Mouse (Mus musculus) G1E (cell line): ENCODE measurements around the gene Npas3. TPM values are rescaled to one million over a fixed set of nuclear protein-coding genes. Genes with fewer than 3 reads are reported as not detected.

Experiments used
- ATAC-seq: 2 replicates; pipeline ENCODE4 v1.8.0; 2016; ENCODE audit warnings: mild to moderate bottlenecking; ENCODE audit not compliant: insufficient number of reproducible peaks, poor library complexity, low FRiP score, severe bottlenecking; ENCODE audit errors: extremely low read depth
- DNase-seq: peaks from one replicate; pipeline ENCODE4 v3.0.0; 2012; ENCODE audit warnings: low spot score
- H3K27me3 ChIP-seq: 2 replicates; pipeline ENCODE4 v1.6.1; 2012; ENCODE audit warnings: mild to moderate bottlenecking, low read length, inconsistent platforms; ENCODE audit not compliant: insufficient read depth
- H3K36me3 ChIP-seq: replicated peaks from 2 replicates; pipeline ENCODE3; 2012; ENCODE audit warnings: mild to moderate bottlenecking, inconsistent platforms
- H3K4me1 ChIP-seq: 2 replicates; pipeline ENCODE4 v1.6.1; 2012; ENCODE audit warnings: low read depth, low read length, inconsistent platforms, mixed read lengths; ENCODE audit not compliant: insufficient read depth
- H3K4me3 ChIP-seq: 2 replicates; pipeline ENCODE4 v1.5.1; 2012; ENCODE audit warnings: low read depth, mild to moderate bottlenecking, inconsistent platforms, low read length, moderate library complexity, mixed read lengths
- H3K9me3 ChIP-seq: replicated peaks from 2 replicates; pipeline ENCODE4 v1.6.1; 2012; ENCODE audit warnings: inconsistent platforms
- CTCF ChIP-seq: IDR thresholded peaks from 2 replicates; pipeline ENCODE4 v1.5.1; 2012; ENCODE audit warnings: low read depth, low read length, inconsistent platforms, mixed read lengths
- GATA1 ChIP-seq: IDR thresholded peaks from 2 replicates; pipeline ENCODE4 v1.6.1; 2012; ENCODE audit warnings: borderline replicate concordance, low read length, inconsistent platforms, mixed read lengths
- GATA2 ChIP-seq: IDR thresholded peaks from 2 replicates; pipeline ENCODE4 v1.6.1; 2012; ENCODE audit warnings: low read depth, low read length, inconsistent platforms, borderline replicate concordance
- POLR2AphosphoS5 ChIP-seq: IDR thresholded peaks from 2 replicates; pipeline ENCODE4 v1.6.1; 2012; ENCODE audit warnings: low read depth, low read length, inconsistent platforms; ENCODE audit not compliant: insufficient replicate concordance
- TAL1 ChIP-seq: conservative IDR thresholded peaks from 2 replicates; pipeline ENCODE4 v1.6.1; 2012; ENCODE audit warnings: low read depth, low read length, inconsistent platforms, mixed read lengths
- polyA plus RNA-seq: library from polyadenylated mRNA; stranded (reverse); fragments of >175 nt; gene quantifications from 2 replicates; pipeline ENCODE4 v1.2.3, GENCODE M21; 2012
- total RNA-seq, 2 experiments: library from RNA; stranded (forward) in 1 of 2; stranded (reverse) in 1 of 2; fragments of 200-1000 nt in 1 of 2; fragments of >200 nt in 1 of 2; fragmentation: Nextera tagmentation in 1 of 2; gene quantifications; 2 replicates each; pipeline ENCODE4 v1.2.3; 2014 to 2017

The Npas3 gene
- total and polyA plus RNA-seq, 3 experiments, result 0.11 TPM; not detected in 2

- Histone ChIP-seq H3K36me3 (no peaks in the 10 kb centered on the region), H3K4me1 (no peaks in the 10 kb centered on the region), H3K27me3 (no peaks in the 10 kb centered on the region), H3K9me3 (peaks cover 33% of the 10 kb centered on the region), H3K4me3 (no peak overlapping the region)
- DNase-seq, result no peak
- no peak for ATAC-seq
- no peak for TF ChIP-seq CTCF
- TF ChIP-seq TAL1, result no peak
- no peak for TF ChIP-seq GATA2
- TF ChIP-seq GATA1, result no peak
- TF ChIP-seq POLR2AphosphoS5, result no peak
Observed at GRCm38 (mm10) chr12:53581181-53581580, 332.7 kb downstream of the Npas3 start.

GRCm38 (mm10) chr12:53587249-53587648 lies 338.8 kb downstream of the Npas3 start:
- TF ChIP-seq GATA2, result no peak
- TF ChIP-seq TAL1, result no peak
- no peak for TF ChIP-seq POLR2AphosphoS5
- Histone ChIP-seq H3K4me3 (no peak overlapping the region), H3K36me3 (no peaks in the 10 kb centered on the region), H3K4me1 (no peaks in the 10 kb centered on the region), H3K27me3 (no peaks in the 10 kb centered on the region), H3K9me3 (peaks cover 27% of the 10 kb centered on the region)
- ATAC-seq (no peak), DNase-seq (no peak)

- DNase-seq, result no peak
- no peaks in the 10 kb centered on the region for H3K36me3 ChIP-seq
- H3K4me1 ChIP-seq, result no peaks in the 10 kb centered on the region
- ATAC-seq, result no peak
- TF ChIP-seq TAL1 (no peak), POLR2AphosphoS5 (no peak), CTCF (no peak), GATA2 (no peak), GATA1 (no peak)
- peaks cover 27% of the 10 kb centered on the region for H3K9me3 ChIP-seq
- no peak overlapping the region for H3K4me3 ChIP-seq
- H3K27me3 ChIP-seq, result no peaks in the 10 kb centered on the region
Observed at GRCm38 (mm10) chr12:53587691-53588504, 339.4 kb downstream of the Npas3 start.

DNA sequence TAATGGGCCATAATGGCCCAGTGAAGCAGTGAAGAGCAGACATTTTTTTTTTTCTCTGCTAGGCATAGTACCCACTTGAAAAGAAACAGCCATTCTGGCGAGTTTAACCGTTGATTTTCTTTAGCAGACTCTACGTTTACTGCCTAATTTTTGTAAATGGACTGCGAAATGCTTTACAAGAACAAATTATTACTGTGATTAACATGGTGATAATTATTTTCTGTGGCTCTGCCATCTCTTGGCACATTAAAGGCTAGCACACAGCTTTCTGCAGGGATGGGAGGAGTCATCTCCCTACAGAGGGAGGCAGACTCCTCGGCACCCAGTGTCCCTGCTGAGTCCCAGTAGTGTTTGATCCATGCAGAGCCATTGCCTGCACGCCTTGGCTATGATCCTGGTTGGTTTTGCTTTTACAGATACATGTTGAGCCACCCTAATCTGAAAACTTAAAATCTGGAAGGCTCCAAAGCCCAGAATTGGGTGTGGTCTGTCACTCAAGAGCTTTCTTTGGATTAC lies 341.0 kb downstream of the Npas3 start:
- Histone ChIP-seq H3K36me3 (no peaks in the 10 kb centered on the region), H3K9me3 (peaks cover 31% of the 10 kb centered on the region), H3K4me3 (no peak overlapping the region), H3K4me1 (no peaks in the 10 kb centered on the region), H3K27me3 (no peaks in the 10 kb centered on the region)
- TF ChIP-seq POLR2AphosphoS5 (no peak), CTCF (no peak), GATA2 (no peak), GATA1 (no peak), TAL1 (no peak)
- ATAC-seq, result no peak
- no peak for DNase-seq

- no peak overlapping the region for H3K4me3 ChIP-seq
- no peaks in the 10 kb centered on the region for H3K27me3 ChIP-seq
- no peak for TF ChIP-seq GATA2
- no peak for TF ChIP-seq TAL1
- TF ChIP-seq POLR2AphosphoS5, result no peak
- no peak for TF ChIP-seq GATA1
- no peak for TF ChIP-seq CTCF
- no peaks in the 10 kb centered on the region for H3K36me3 ChIP-seq
- DNase-seq (no peak), ATAC-seq (no peak)
- H3K9me3 ChIP-seq, result peaks cover 41% of the 10 kb centered on the region
- no peaks in the 10 kb centered on the region for H3K4me1 ChIP-seq
Observed at GRCm38 (mm10) chr12:53605661-53606060, 357.2 kb downstream of the Npas3 start.

DNA sequence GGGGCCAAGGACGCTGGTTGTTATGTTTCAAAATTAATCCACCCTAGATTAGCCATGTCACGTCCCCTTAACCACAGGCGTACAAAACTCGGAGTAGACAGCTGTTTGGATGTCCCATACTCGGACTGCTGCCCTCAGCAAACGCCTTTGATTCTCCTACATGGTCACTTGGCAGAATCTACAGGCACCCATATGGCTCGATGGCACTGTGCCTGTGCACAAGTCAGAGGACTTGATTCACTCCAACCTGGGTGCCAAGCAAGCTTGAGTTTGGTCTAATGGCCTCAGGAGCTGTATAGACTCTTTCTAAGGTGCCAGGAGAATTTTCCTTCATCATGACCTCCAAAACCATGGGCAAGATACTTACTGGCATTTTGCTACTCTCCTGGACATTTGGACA lies 363.6 kb downstream of the Npas3 start:
- no peaks in the 10 kb centered on the region for H3K4me1 ChIP-seq
- no peaks in the 10 kb centered on the region for H3K27me3 ChIP-seq
- ATAC-seq (no peak), DNase-seq (no peak)
- peaks cover 28% of the 10 kb centered on the region for H3K9me3 ChIP-seq
- H3K4me3 ChIP-seq, result no peak overlapping the region
- TF ChIP-seq GATA1, result no peak
- TF ChIP-seq TAL1, result no peak
- TF ChIP-seq CTCF, result no peak
- TF ChIP-seq POLR2AphosphoS5, result no peak
- TF ChIP-seq GATA2, result no peak
- no peaks in the 10 kb centered on the region for H3K36me3 ChIP-seq
